Mouse (Mus musculus): ENCODE data around the gene Rapgef4.

DNA sequence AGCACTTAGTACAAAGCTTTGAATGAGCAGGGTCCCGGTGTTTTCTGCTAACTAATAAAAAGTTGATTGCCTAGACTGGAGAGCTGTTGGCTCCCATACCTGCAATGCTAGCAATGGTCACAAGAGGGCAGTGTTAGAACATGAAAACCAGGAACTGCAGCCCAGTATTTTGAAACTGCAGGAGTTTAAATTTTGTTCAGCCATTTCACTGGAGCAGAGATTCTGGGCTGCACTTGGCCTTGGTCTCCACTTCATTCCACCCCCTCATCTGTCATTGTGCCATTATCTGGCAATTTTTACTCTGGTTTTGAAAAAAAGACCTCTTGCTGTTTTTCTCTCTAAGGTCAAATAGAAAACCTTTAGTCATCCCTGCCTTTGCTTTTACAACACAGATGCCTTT lies 57.2 kb downstream of the Rapgef4 start:
- TF ChIP-seq POLR2A (IDR thresholded peaks at IDR 0.05; ENCODE audit: extremely low read depth, insufficient read depth, low read length) (no peak), CTCF (IDR thresholded peaks at IDR 0.05; ENCODE audit: low read depth, low read length) (peak; percentile 58)

Measured in liver, adult 2 months (tissue).